8 mouse cellular contexts compared by ENCODE assay signal in the genomic region with DNA sequence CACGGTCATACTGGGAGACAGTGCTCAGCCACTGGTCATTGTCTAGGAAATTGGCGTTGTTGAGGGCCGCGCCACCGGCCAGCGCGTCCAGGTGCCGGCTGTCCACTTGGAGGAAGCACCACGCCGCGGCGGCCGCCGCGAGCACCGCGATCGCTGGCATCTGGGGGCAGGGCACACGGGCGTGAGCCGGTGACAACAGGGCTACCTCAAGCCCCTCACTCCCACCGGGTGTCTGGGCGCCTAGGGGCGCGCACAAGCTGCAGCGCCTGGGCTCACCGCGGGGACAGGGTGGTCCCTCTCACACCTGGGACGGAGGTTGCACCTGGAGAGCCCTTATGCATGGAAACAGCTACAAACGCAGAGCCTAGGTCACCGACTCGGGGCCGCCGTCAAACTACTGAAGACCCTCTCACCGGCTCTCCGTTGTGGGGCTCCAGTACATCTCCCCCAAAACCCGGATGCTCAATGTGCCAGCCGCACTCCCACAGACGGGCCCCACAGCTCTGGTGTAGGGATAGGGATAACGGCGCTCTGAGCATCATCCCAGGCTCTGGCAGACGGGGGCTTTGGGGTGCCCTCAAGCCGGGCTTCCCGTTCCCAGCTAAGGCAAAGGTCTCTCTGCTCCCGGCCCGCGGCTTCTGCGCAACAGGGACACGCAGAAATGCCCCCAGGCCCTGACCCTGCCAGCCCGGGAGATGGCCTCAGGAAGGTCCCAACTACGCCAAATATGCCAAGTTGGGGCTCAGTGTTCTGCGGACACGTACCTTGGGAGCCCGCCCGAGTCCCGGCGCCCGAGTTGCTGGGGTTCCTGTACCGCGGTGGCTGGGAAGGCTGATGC. TPM values are rescaled to one million over a fixed set of nuclear protein-coding genes. Genes with fewer than 3 reads are reported as not detected.
DNase-seq lines count a peak whose midpoint lies in the region; ATAC-seq and TF ChIP-seq lines count a peak whose summit lies in the region.

No protein-coding gene starts in this region.

- H3K9me3 ChIP-seq in lung, embryonic 15.5 days, result no peaks in the 10 kb centered on the region
- no peaks in the 10 kb centered on the region for H3K9me3 ChIP-seq in intestine, embryonic 15.5 days

- peaks cover 8% of the 10 kb centered on the region; the same call in 1 of the 2 replicates for H3K4me1 ChIP-seq in lung, embryonic 15.5 days
- no peaks in the 10 kb centered on the region for H3K4me1 ChIP-seq in lung, adult 2 months (ENCODE audit: control insufficient read depth, insufficient read depth, low read length)
- H3K4me1 ChIP-seq in cortical plate, adult 2 months (ENCODE audit: control insufficient read depth, insufficient read depth, low read length), result peaks cover 4% of the 10 kb centered on the region
- peaks cover 4% of the 10 kb centered on the region for H3K4me1 ChIP-seq in intestine, embryonic 15.5 days (replicated peaks)
- H3K4me1 ChIP-seq in olfactory bulb, adult 2 months (ENCODE audit: control insufficient read depth, insufficient read depth, low read length), result peaks cover 12% of the 10 kb centered on the region

- no peak for ATAC-seq in lung, embryonic 15.5 days (ENCODE audit: borderline replicate concordance, extremely low read depth, low FRiP score, low TSS enrichment)
- 0 out of 2 replicates have a peak, but pooled peaks have one; percentile 25 for ATAC-seq in intestine, embryonic 15.5 days

- H3K27me3 ChIP-seq in lung, embryonic 15.5 days, result peaks cover 41% of the 10 kb centered on the region
- peaks cover 17% of the 10 kb centered on the region for H3K27me3 ChIP-seq in intestine, embryonic 15.5 days (replicated peaks)

- H3K27ac ChIP-seq in lung, embryonic 15.5 days, result no peak overlapping the region
- H3K27ac ChIP-seq in cortical plate, adult 2 months (ENCODE audit: insufficient read depth, low read length), result peak overlapping the region; percentile 78
- no peak overlapping the region for H3K27ac ChIP-seq in intestine, embryonic 15.5 days
- no peak overlapping the region for H3K27ac ChIP-seq in olfactory bulb, adult 2 months (ENCODE audit: insufficient read depth, low read depth, low read length)

- no peak overlapping the region for H3K9ac ChIP-seq in lung, embryonic 15.5 days
- H3K9ac ChIP-seq in intestine, embryonic 15.5 days, result no peak overlapping the region

- no peak for DNase-seq in lung, adult 2 months
- no peak for DNase-seq in thymus, postnatal 36 days
- no peak for DNase-seq in lung, postnatal 25 days (ENCODE audit: low spot score)
- DNase-seq in lung, postnatal 4 days, result no peak

- peak overlapping the region; percentile 28 for H3K4me3 ChIP-seq in lung, embryonic 15.5 days
- H3K4me3 ChIP-seq in lung, adult 2 months (replicated peaks; ENCODE audit: extremely low read depth, low read depth, low read length), result no peak overlapping the region
- peak overlapping the region; percentile 95 for H3K4me3 ChIP-seq in cortical plate, adult 2 months (ENCODE audit: insufficient read depth, low read length)
- peak overlapping the region; percentile 36 for H3K4me3 ChIP-seq in intestine, embryonic 15.5 days (replicated peaks)
- peak overlapping the region; percentile 60 for H3K4me3 ChIP-seq in olfactory bulb, adult 2 months (ENCODE audit: insufficient read depth, low read depth, low read length)

- H3K36me3 ChIP-seq in lung, embryonic 15.5 days, result no peaks in the 10 kb centered on the region
- no peaks in the 10 kb centered on the region for H3K36me3 ChIP-seq in intestine, embryonic 15.5 days

- TF ChIP-seq CTCF in lung, adult 2 months (IDR thresholded peaks at IDR 0.05; ENCODE audit: insufficient read depth, low read length), result no peak
- no peak for TF ChIP-seq CTCF in cortical plate, adult 2 months (IDR thresholded peaks at IDR 0.05; ENCODE audit: extremely low read depth, insufficient read depth, low read length)
- TF ChIP-seq CTCF in olfactory bulb, adult 2 months (IDR thresholded peaks at IDR 0.05; ENCODE audit: insufficient read depth, low read depth, low read length), result no peak

- H3K4me2 ChIP-seq in lung, embryonic 15.5 days, result peak overlapping the region; percentile 54
- peak overlapping the region; percentile 78 for H3K4me2 ChIP-seq in intestine, embryonic 15.5 days (replicated peaks)

- TF ChIP-seq POLR2A in lung, adult 2 months (IDR thresholded peaks at IDR 0.05; ENCODE audit: borderline replicate concordance, extremely low read depth, low read depth, low read length), result no peak
- TF ChIP-seq POLR2A in cortical plate, adult 2 months (IDR thresholded peaks at IDR 0.05; ENCODE audit: extremely low read depth, insufficient read depth, low read length), result no peak
- TF ChIP-seq POLR2A in olfactory bulb, adult 2 months (IDR thresholded peaks at IDR 0.05; ENCODE audit: insufficient read depth, low read depth, low read length), result no peak

- 3% methylated on average over 60 of the region's 60 CpGs for WGBS in lung, embryonic 15.5 days
- WGBS in lung, adult 2 months, result 6% methylated on average over 60 of the region's 60 CpGs
- WGBS in intestine, embryonic 15.5 days, result 2% methylated on average over 60 of the region's 60 CpGs
- 1% methylated on average over 60 of the region's 60 CpGs for WGBS in olfactory bulb, adult 2 months

RNA-seq across cellular contexts. Expression of gene Spock1, which starts 0.5 kb away (rescaled TPM):
- polyA plus RNA-seq in lung, embryonic 15.5 days (2015; fragmentation: Nextera tagmentation; extraction: Ambion mirVana), result 0.32 and 0.35 TPM in 2 replicates
- polyA plus RNA-seq in lung, adult 2 months (2012; rRNA removed), result 0.06 TPM in 2 replicates
- polyA plus RNA-seq in cortical plate, adult 2 months (2012; rRNA removed), result 124 and 125 TPM in 2 replicates
- 2.9 and 3.5 TPM in 2 replicates for polyA plus RNA-seq in intestine, embryonic 15.5 days (2015; fragmentation: Nextera tagmentation; extraction: Ambion mirVana)
- polyA plus RNA-seq in olfactory bulb, adult 2 months (2012; ENCODE audit: insufficient read depth, insufficient read length, low replicate concordance, missing spikeins), result not detected in 2 replicates

Comparison
In these comparisons a context has a peak if more than half of its experiments do, and no peak if none do; other contexts are left out.
1. RNA of gene Spock1, which starts 0.5 kb away (polyA plus RNA-seq): 124 to 125 TPM in cortical plate, adult 2 months; 2.9 to 3.5 TPM in intestine, embryonic 15.5 days, 0.32 to 0.35 TPM in lung, embryonic 15.5 days, 0.06 TPM in lung, adult 2 months and not detected in olfactory bulb, adult 2 months; every median in the first group is over 10 times any median in the second.